Mouse (Mus musculus): Measurements from ENCODE around the gene E330017A01Rik. TPM values are rescaled to one million over a fixed set of nuclear protein-coding genes. Genes with fewer than 3 reads are reported as not detected.

Gene E330017A01Rik
- total RNA-seq (2014; rRNA removed) (not detected in 2 replicates), polyA plus RNA-seq (2015; fragmentation: Nextera tagmentation; extraction: Ambion mirVana) (0.16 TPM in 1 of 2 replicates, not detected in the other)

GRCm38 (mm10) chr16:58638689-58639175 is at the start of gene E330017A01Rik:
E330017A01Rik (minus strand) TSS chr16:58638739.
- Histone ChIP-seq H3K27ac (ENCODE audit: low read depth, low read length) (no peak within 1 kb of the TSS), H3K4me3 (ENCODE audit: low read depth, low read length) (no peak within 1 kb of the TSS), H3K36me3 (ENCODE audit: insufficient read depth) (no peaks in the 10 kb centered on the region), H3K4me2 (ENCODE audit: low read depth) (no peak within 1 kb of the TSS), H3K4me1 (ENCODE audit: insufficient read depth) (no peaks in the 10 kb centered on the region), H3K9me3 (ENCODE audit: low read length) (no peaks in the 10 kb centered on the region), H3K9ac (no peak within 1 kb of the TSS), H3K27me3 (ENCODE audit: insufficient read depth, low read length) (no peaks in the 10 kb centered on the region)
- no peak for ATAC-seq
- TF ChIP-seq CTCF (IDR thresholded peaks at IDR 0.05; ENCODE audit: low read depth): no peak
- 75% methylated on average over 3 of the region's 3 CpGs for WGBS
- no peak for DNase-seq

DNA sequence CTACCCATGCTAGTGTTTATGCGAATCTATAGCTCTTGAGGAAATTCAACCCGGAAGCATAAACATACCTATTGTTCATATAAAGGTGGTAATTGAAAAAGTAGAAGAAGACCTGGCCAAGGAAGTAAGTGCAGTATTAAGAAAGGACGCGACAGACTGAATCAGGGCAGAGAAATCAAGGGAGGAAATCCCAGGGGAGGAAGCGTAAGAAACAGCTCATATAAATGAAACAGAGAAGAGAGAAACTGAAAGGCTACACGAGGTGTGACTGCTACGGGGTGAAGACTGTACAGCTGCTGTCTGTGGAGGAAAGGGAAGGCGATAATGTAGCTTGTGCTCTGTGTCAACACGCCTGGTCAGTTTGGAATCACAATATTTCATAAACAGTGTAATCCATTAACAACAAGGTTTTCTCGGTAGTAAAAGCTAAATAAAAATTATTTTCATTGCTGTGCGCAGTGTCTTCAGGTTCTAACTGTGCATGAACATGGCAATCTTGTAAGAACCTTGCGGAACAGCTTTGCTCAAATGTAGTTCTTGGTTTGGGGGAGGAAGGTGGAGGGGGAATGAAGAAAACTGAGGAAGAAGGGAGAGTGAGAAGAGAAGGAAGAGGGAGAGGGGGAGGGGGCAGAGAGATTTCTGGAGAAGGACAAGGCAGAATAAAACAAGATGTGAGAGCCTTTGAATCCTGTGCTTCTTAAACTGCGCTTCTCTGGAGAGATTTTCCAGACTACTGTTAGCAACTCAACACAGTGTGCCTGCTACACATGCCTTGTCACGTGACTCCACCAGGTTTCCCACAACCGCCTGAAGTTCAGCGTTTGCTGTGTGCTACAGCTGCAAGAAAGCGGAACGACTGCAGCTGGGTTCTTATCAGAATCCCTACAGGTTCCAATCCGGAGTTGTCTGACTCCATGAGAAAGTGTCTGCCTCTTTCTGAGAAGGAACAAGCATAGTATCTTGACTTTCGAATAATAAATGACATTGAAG is 47.3 kb upstream of the E330017A01Rik start:
- Histone ChIP-seq H3K36me3 (ENCODE audit: insufficient read depth) (no peaks in the 10 kb centered on the region; the same call in 1 of the 2 replicates), H3K27ac (ENCODE audit: low read depth, low read length) (no peak overlapping the region), H3K27me3 (ENCODE audit: insufficient read depth, low read length) (no peaks in the 10 kb centered on the region), H3K4me3 (ENCODE audit: low read depth, low read length) (no peak overlapping the region), H3K9ac (no peak overlapping the region), H3K9me3 (ENCODE audit: low read length) (no peaks in the 10 kb centered on the region), H3K4me2 (ENCODE audit: low read depth) (no peak overlapping the region), H3K4me1 (ENCODE audit: insufficient read depth) (no peaks in the 10 kb centered on the region)
- 83% methylated on average over 20 of the region's 20 CpGs for WGBS
- ATAC-seq (no peak), DNase-seq (no peak)
- TF ChIP-seq CTCF (IDR thresholded peaks at IDR 0.05; ENCODE audit: low read depth): no peak

DNA sequence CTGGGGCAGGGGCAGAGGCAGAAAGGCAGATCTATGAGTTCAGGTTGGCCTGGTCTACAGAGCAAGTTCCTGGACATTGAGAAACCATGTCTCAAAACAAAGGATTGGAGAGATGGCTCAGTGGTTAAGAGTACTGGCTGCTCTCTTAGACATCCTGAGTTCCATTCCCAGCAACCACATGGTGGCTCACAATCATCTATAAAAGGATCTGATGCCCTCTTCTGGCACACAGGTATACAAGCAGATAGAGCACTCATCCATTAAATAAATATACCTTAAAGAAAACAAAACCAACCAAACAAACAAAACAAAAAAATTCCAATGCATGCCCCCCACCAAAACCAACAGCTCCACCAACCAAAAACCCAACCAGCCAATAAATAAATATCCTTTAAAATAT is 46.0 kb upstream of the E330017A01Rik start:
- ATAC-seq: no peak
- Histone ChIP-seq H3K4me1 (ENCODE audit: insufficient read depth) (no peaks in the 10 kb centered on the region), H3K36me3 (ENCODE audit: insufficient read depth) (no peaks in the 10 kb centered on the region; the same call in 1 of the 2 replicates), H3K9me3 (ENCODE audit: low read length) (no peaks in the 10 kb centered on the region), H3K9ac (no peak overlapping the region), H3K4me2 (ENCODE audit: low read depth) (no peak overlapping the region), H3K27ac (ENCODE audit: low read depth, low read length) (no peak overlapping the region), H3K27me3 (ENCODE audit: insufficient read depth, low read length) (no peaks in the 10 kb centered on the region), H3K4me3 (ENCODE audit: low read depth, low read length) (no peak overlapping the region)
- DNase-seq: no peak
- TF ChIP-seq CTCF (IDR thresholded peaks at IDR 0.05; ENCODE audit: low read depth): no peak

DNA sequence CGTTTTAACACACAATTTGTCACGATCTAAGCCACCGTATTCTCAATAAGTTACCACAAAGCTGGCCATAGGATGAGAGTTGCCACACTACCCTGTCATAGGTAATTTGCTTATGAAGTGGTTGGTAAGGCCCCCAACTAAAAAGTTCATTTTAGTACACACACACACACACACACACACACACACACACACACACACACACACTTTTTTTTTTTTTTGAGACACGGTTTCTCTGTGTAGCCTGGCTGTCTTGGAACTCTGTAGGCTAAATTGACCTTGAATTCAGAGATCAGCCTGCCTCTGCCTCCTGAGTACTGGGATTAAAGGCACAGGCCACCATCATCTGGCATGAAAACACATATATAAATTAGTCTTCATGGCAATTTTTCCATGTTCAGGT is 45.4 kb upstream of the E330017A01Rik start:
- WGBS: 93% methylated on average over 4 of the region's 4 CpGs
- Histone ChIP-seq H3K4me3 (ENCODE audit: low read depth, low read length) (no peak overlapping the region), H3K36me3 (ENCODE audit: insufficient read depth) (no peaks in the 10 kb centered on the region; the same call in 1 of the 2 replicates), H3K4me2 (ENCODE audit: low read depth) (no peak overlapping the region), H3K27me3 (ENCODE audit: insufficient read depth, low read length) (no peaks in the 10 kb centered on the region), H3K4me1 (ENCODE audit: insufficient read depth) (no peaks in the 10 kb centered on the region), H3K27ac (ENCODE audit: low read depth, low read length) (no peak overlapping the region), H3K9me3 (ENCODE audit: low read length) (no peaks in the 10 kb centered on the region), H3K9ac (no peak overlapping the region)
- no peak for TF ChIP-seq CTCF (IDR thresholded peaks at IDR 0.05; ENCODE audit: low read depth)
- no peak for ATAC-seq
- DNase-seq: no peak

- Histone ChIP-seq H3K4me2 (ENCODE audit: low read depth) (no peak overlapping the region), H3K36me3 (ENCODE audit: insufficient read depth) (peaks cover 7% of the 10 kb centered on the region; the same call in 1 of the 2 replicates), H3K4me3 (ENCODE audit: low read depth, low read length) (no peak overlapping the region), H3K4me1 (ENCODE audit: insufficient read depth) (no peaks in the 10 kb centered on the region), H3K27ac (ENCODE audit: low read depth, low read length) (no peak overlapping the region), H3K9me3 (ENCODE audit: low read length) (no peaks in the 10 kb centered on the region), H3K9ac (no peak overlapping the region), H3K27me3 (ENCODE audit: insufficient read depth, low read length) (no peaks in the 10 kb centered on the region)
- TF ChIP-seq CTCF (IDR thresholded peaks at IDR 0.05; ENCODE audit: low read depth): no peak
- ATAC-seq: no peak
- whole genome bisulfite sequencing: 80% methylated on average over 7 of the region's 7 CpGs
- DNase-seq: no peak
These were observed 44.3 kb upstream of the E330017A01Rik start for GRCm38 (mm10) chr16:58682870-58683269.

DNA sequence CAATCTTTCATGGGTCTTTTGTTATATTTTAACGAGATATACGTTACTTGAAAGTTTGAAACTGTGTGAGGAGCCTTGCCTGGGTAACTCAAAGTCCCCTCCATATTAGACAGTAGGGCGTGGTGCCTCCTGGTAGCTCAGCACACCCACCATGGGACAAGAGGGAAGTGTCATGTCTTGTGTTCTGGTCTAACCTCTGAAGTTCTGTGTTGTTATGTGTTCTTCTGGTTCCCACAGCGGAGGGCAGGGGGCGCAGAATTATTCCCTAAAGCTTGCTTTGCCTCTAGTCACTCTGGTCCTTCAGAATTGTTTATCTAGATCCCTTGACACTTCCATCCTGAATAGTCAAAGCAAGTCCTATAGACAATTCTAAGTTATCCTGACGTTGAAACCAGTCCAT is 43.5 kb upstream of the E330017A01Rik start:
- no peaks in the 10 kb centered on the region for H3K4me1 ChIP-seq (ENCODE audit: insufficient read depth)
- H3K4me2 ChIP-seq (ENCODE audit: low read depth): no peak overlapping the region
- WGBS: 84% methylated on average over 6 of the region's 6 CpGs
- no peak overlapping the region for H3K27ac ChIP-seq (ENCODE audit: low read depth, low read length)
- H3K9me3 ChIP-seq (ENCODE audit: low read length): no peaks in the 10 kb centered on the region
- H3K27me3 ChIP-seq (ENCODE audit: insufficient read depth, low read length): no peaks in the 10 kb centered on the region
- DNase-seq (no peak), ATAC-seq (no peak)
- H3K9ac ChIP-seq: no peak overlapping the region
- TF ChIP-seq CTCF (IDR thresholded peaks at IDR 0.05; ENCODE audit: low read depth): no peak
- H3K4me3 ChIP-seq (ENCODE audit: low read depth, low read length): no peak overlapping the region
- peaks cover 14% of the 10 kb centered on the region; the same call in 1 of the 2 replicates for H3K36me3 ChIP-seq (ENCODE audit: insufficient read depth)

DNA sequence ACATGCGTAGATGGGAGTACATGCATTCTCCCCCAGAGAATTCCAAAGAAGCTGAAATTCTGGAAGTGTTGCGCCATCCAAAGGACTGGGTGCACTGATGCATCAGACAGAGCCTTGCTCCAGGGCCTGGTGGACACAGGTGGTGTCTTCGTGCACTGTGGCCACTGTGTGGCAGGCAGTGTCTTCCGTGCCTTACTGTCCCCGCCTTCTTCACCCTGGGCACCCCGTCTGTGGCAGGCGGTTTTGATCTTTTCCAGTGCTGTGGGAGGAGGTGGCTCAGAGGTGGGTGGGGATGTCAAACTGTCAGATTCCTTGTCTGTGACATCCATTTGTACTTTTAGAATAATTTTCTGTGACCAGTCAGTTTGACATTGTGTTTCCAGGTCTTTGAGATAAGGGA is 40.1 kb upstream of the E330017A01Rik start:
- Histone ChIP-seq H3K4me3 (ENCODE audit: low read depth, low read length) (no peak overlapping the region), H3K4me2 (ENCODE audit: low read depth) (no peak overlapping the region), H3K27ac (ENCODE audit: low read depth, low read length) (no peak overlapping the region), H3K36me3 (ENCODE audit: insufficient read depth) (peaks cover 31% of the 10 kb centered on the region; the same call in 1 of the 2 replicates), H3K4me1 (ENCODE audit: insufficient read depth) (no peaks in the 10 kb centered on the region), H3K27me3 (ENCODE audit: insufficient read depth, low read length) (no peaks in the 10 kb centered on the region), H3K9me3 (ENCODE audit: low read length) (no peaks in the 10 kb centered on the region), H3K9ac (no peak overlapping the region)
- DNase-seq: no peak
- WGBS: 88% methylated on average over 7 of the region's 7 CpGs
- no peak for ATAC-seq
- TF ChIP-seq CTCF (IDR thresholded peaks at IDR 0.05; ENCODE audit: low read depth): no peak
